Mouse (Mus musculus) MEL (cell line): ENCODE measurements around the gene Ctdnep1. TPM values are rescaled to one million over a fixed set of nuclear protein-coding genes. Genes with fewer than 3 reads are reported as not detected.
A peak's percentile ranks its signal among the peaks of the same experiment; 100 is the strongest.

Source experiments
- DNase-seq: peaks from one replicate; pipeline ENCODE4 v3.0.0; 2011; ENCODE audit warnings: low read depth, low spot score
- H3K27ac ChIP-seq: 2 replicates; pipeline ENCODE4 v1.5.1; 2012; ENCODE audit warnings: low read depth, mild to moderate bottlenecking, control low read depth, low read length, moderate library complexity; ENCODE audit not compliant: control insufficient read depth
- H3K27me3 ChIP-seq, 2 experiments: fragments of 150-350 bp in 1 of 2; sonication (generic) in 1 of 2; 2 replicates each; pipeline ENCODE4 v1.6.1; 2012; ENCODE audit warnings: low read length in 2 of 2, mild to moderate bottlenecking in 2 of 2, improper control_type of control experiment in 1 of 2, moderate library complexity in 1 of 2; ENCODE audit not compliant: insufficient read depth in 2 of 2, control insufficient read depth in 1 of 2
- H3K36me3 ChIP-seq, 2 experiments: 2 replicates each; pipeline ENCODE4 v1.6.1; 2012 to 2014; ENCODE audit warnings: low read length in 2 of 2, improper control_type of control experiment in 1 of 2, inconsistent platforms in 1 of 2, mild to moderate bottlenecking in 1 of 2; ENCODE audit not compliant: insufficient read depth in 2 of 2, control insufficient read depth in 1 of 2
- H3K4me1 ChIP-seq, 2 experiments: fragments of 150-350 bp in 1 of 2; sonication (generic) in 1 of 2; 2 replicates each; pipeline ENCODE4 v1.6.1; 2012; ENCODE audit warnings: low read length in 2 of 2, improper control_type of control experiment in 1 of 2, mild to moderate bottlenecking in 1 of 2; ENCODE audit not compliant: insufficient read depth in 2 of 2, control insufficient read depth in 1 of 2
- H3K4me3 ChIP-seq, 2 experiments: fragments of 150-350 bp in 1 of 2; sonication (generic) in 1 of 2; 2 replicates each; pipeline ENCODE4 v1.5.1; 2012; ENCODE audit warnings: low read depth in 2 of 2, low read length in 2 of 2, mild to moderate bottlenecking in 2 of 2, moderate library complexity in 2 of 2, control low read depth in 1 of 2, improper control_type of control experiment in 1 of 2; ENCODE audit not compliant: control insufficient read depth in 1 of 2, insufficient read depth in 1 of 2
- H3K79me2 ChIP-seq: 2 replicates; pipeline ENCODE4 v1.6.1; 2012; ENCODE audit warnings: mild to moderate bottlenecking, low read length, moderate library complexity; ENCODE audit not compliant: control insufficient read depth, poor library complexity, insufficient read depth
- H3K9ac ChIP-seq: 2 replicates; pipeline ENCODE4 v1.6.1; 2012; ENCODE audit warnings: low read depth, mild to moderate bottlenecking, control low read depth, low read length, moderate library complexity; ENCODE audit not compliant: control insufficient read depth, poor library complexity, severe bottlenecking
- H3K9me3 ChIP-seq: fragments of 150-350 bp; sonication (generic); replicated peaks from 2 replicates; pipeline ENCODE4 v1.6.1; 2012; ENCODE audit warnings: mild to moderate bottlenecking, low read length, improper control_type of control experiment, moderate library complexity; ENCODE audit not compliant: insufficient read depth
- CHD1 ChIP-seq: IDR thresholded peaks from 2 replicates; pipeline ENCODE4 v1.6.1; 2012; ENCODE audit warnings: low read depth, mild to moderate bottlenecking, inconsistent platforms, low read length, improper control_type of control experiment
- CHD2 ChIP-seq: IDR thresholded peaks from 2 replicates; pipeline ENCODE4 v1.6.1; 2011; ENCODE audit warnings: low read length, improper control_type of control experiment
- CTCF ChIP-seq, 3 experiments: IDR thresholded peaks in 2 of 3; conservative IDR thresholded peaks in 1 of 3; 2 replicates each; pipeline ENCODE4 v1.5.1; 2011 to 2012; ENCODE audit warnings: low read length in 3 of 3, low read depth in 2 of 3, mild to moderate bottlenecking in 2 of 3, improper control_type of control experiment in 1 of 3, inconsistent platforms in 1 of 3, mixed read lengths in 1 of 3, moderate library complexity in 1 of 3; ENCODE audit not compliant: control insufficient read depth in 1 of 3, insufficient read depth in 1 of 3, poor library complexity in 1 of 3, severe bottlenecking in 1 of 3
- E2F4 ChIP-seq: IDR thresholded peaks from 2 replicates; pipeline ENCODE4 v1.6.1; 2011; ENCODE audit warnings: low read depth, low read length, improper control_type of control experiment, borderline replicate concordance
- ELF1 ChIP-seq: IDR thresholded peaks from 2 replicates; pipeline ENCODE4 v1.6.1; 2014; ENCODE audit warnings: low read depth, mild to moderate bottlenecking, inconsistent platforms, low read length, improper control_type of control experiment, moderate library complexity
- EP300 ChIP-seq, 2 experiments: IDR thresholded peaks; 2 replicates each; pipeline ENCODE4 v1.6.1; 2011; ENCODE audit warnings: improper control_type of control experiment in 2 of 2, low read length in 2 of 2, low read depth in 1 of 2, mild to moderate bottlenecking in 1 of 2
- ETS1 ChIP-seq: IDR thresholded peaks from 2 replicates; pipeline ENCODE4 v1.6.1; 2012; ENCODE audit warnings: low read depth, mild to moderate bottlenecking, inconsistent platforms, low read length, improper control_type of control experiment, moderate library complexity
- JUND ChIP-seq: IDR thresholded peaks from 2 replicates; pipeline ENCODE4 v1.6.1; 2011; ENCODE audit warnings: low read depth, mild to moderate bottlenecking, improper control_type of control experiment, low read length
- MAFK ChIP-seq: IDR thresholded peaks from 2 replicates; pipeline ENCODE4 v1.6.1; 2011; ENCODE audit warnings: low read depth, mild to moderate bottlenecking, low read length, improper control_type of control experiment, borderline replicate concordance
- MAX ChIP-seq: IDR thresholded peaks from 2 replicates; pipeline ENCODE4 v1.6.1; 2011; ENCODE audit warnings: low read length, improper control_type of control experiment
- MAZ ChIP-seq: IDR thresholded peaks from 2 replicates; pipeline ENCODE4 v1.6.1; 2012; ENCODE audit warnings: low read depth, mild to moderate bottlenecking, inconsistent platforms, low read length, improper control_type of control experiment
- MEF2A ChIP-seq: IDR thresholded peaks from 2 replicates; pipeline ENCODE4 v1.6.1; 2014; ENCODE audit warnings: low read depth, mild to moderate bottlenecking, inconsistent platforms, low read length, improper control_type of control experiment; ENCODE audit not compliant: poor library complexity, insufficient replicate concordance, severe bottlenecking; ENCODE audit errors: extremely low read depth
- MXI1 ChIP-seq: IDR thresholded peaks from 2 replicates; pipeline ENCODE4 v1.6.1; 2011; ENCODE audit warnings: mild to moderate bottlenecking, low read depth, low read length, improper control_type of control experiment
- NELFE ChIP-seq: IDR thresholded peaks from 2 replicates; pipeline ENCODE4 v1.6.1; 2011; ENCODE audit warnings: low read depth, low read length, improper control_type of control experiment
- NRF1 ChIP-seq: IDR thresholded peaks from 2 replicates; pipeline ENCODE4 v1.6.1; 2014; ENCODE audit warnings: low read depth, mild to moderate bottlenecking, inconsistent platforms, low read length, improper control_type of control experiment, moderate library complexity; ENCODE audit not compliant: poor library complexity, insufficient read depth, severe bottlenecking
- POLR2AphosphoS5 ChIP-seq: IDR thresholded peaks from 2 replicates; pipeline ENCODE4 v1.6.1; 2012; ENCODE audit warnings: low read depth, borderline replicate concordance, mild to moderate bottlenecking, inconsistent platforms, low read length, moderate library complexity, mixed read lengths
- SMC3 ChIP-seq: IDR thresholded peaks from 2 replicates; pipeline ENCODE4 v1.6.1; 2011; ENCODE audit warnings: low read depth, low read length, improper control_type of control experiment
- TBP ChIP-seq: IDR thresholded peaks from 2 replicates; pipeline ENCODE4 v1.8.0; 2011; ENCODE audit warnings: low read depth, low read length, improper control_type of control experiment
- TCF12 ChIP-seq: IDR thresholded peaks from 2 replicates; pipeline ENCODE4 v1.6.1; 2014; ENCODE audit warnings: low read depth, mild to moderate bottlenecking, inconsistent platforms, low read length, improper control_type of control experiment, moderate library complexity
- UBTF ChIP-seq: IDR thresholded peaks from 2 replicates; pipeline ENCODE4 v1.6.1; 2012; ENCODE audit warnings: low read depth, mild to moderate bottlenecking, inconsistent platforms, low read length, improper control_type of control experiment, moderate library complexity, borderline replicate concordance; ENCODE audit not compliant: insufficient read depth
- USF2 ChIP-seq, 2 experiments: IDR thresholded peaks; 2 replicates each; pipeline ENCODE4 v1.6.1; 2011 to 2012; ENCODE audit warnings: improper control_type of control experiment in 2 of 2, low read length in 2 of 2, borderline replicate concordance in 1 of 2, inconsistent platforms in 1 of 2, low read depth in 1 of 2, mild to moderate bottlenecking in 1 of 2; ENCODE audit not compliant: insufficient read depth in 1 of 2
- ZC3H11A ChIP-seq: IDR thresholded peaks from 2 replicates; pipeline ENCODE4 v1.6.1; 2012; ENCODE audit warnings: low read depth, mild to moderate bottlenecking, inconsistent platforms, low read length, improper control_type of control experiment
- ZKSCAN1 ChIP-seq: IDR thresholded peaks from 2 replicates; pipeline ENCODE4 v1.6.1; 2012; ENCODE audit warnings: low read depth, mild to moderate bottlenecking, inconsistent platforms, low read length, improper control_type of control experiment, moderate library complexity
- ZMIZ1 ChIP-seq: IDR thresholded peaks from 2 replicates; pipeline ENCODE4 v1.6.1; 2012; ENCODE audit warnings: low read depth, mild to moderate bottlenecking, inconsistent platforms, low read length, improper control_type of control experiment, moderate library complexity
- polyA plus RNA-seq, 2 experiments: library from polyadenylated mRNA; stranded (reverse) in 1 of 2; unstranded in 1 of 2; fragments of >175 nt in 1 of 2; fragments of >200 nt in 1 of 2; gene quantifications; 2 replicates each; pipeline versions ENCODE4 v1.2.1 to v1.2.4; 2012; ENCODE audit warnings: low replicate concordance in 2 of 2, low read depth in 1 of 2; ENCODE audit not compliant: insufficient read length in 2 of 2, insufficient read depth in 1 of 2, missing spikeins in 1 of 2
- total RNA-seq: library from RNA; depleted of rRNA; stranded (reverse); fragments of 300-350 nt; gene quantifications from 2 replicates; pipeline ENCODE4 v1.2.3, GENCODE M21; 2012

Gene Ctdnep1
- total and polyA plus RNA-seq, 3 experiments: 47.3 to 133 TPM; not detected in 1

- TF ChIP-seq CHD2 (no peak), JUND (no peak), ZKSCAN1 (no peak), ELF1 (peak; percentile 79), ZMIZ1 (no peak), CHD1 (no peak), MAZ (peak; percentile 87), NELFE (peak; percentile 36; the same call in 1 of the 2 replicates)
These were observed 17.9 kb downstream of the Ctdnep1 start (continued) for GRCm38 (mm10) chr11:69998567-69999491.

DNA sequence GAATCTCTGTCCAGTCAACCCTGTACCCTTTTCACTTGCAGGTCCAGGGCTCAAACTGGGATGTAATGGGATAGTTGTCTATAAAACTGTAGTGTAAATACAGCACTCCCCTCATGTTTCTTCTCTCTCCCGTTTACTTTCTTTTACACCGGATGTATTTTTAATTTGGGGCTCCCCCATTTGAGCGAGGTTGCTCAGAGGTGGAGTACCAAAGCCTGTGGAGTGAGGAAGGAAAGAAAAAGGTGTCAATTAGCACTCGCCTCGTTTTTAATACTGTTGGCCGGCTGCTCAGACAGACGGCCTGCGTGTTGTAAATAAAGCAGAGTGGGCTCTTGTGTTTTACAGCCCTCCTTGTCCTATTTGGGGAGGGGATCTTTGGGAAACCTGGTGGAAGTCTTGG, 18.7 kb downstream of the Ctdnep1 start:
- H3K79me2 ChIP-seq: peaks cover 53% of the 10 kb centered on the region
- H3K4me1 ChIP-seq: peaks cover 16 to 39% of the 10 kb centered on the region in 2 experiments
- H3K9ac ChIP-seq: no peak overlapping the region
- H3K27me3 ChIP-seq: no peaks in the 10 kb centered on the region
- peaks cover 8 to 44% of the 10 kb centered on the region in 2 experiments for H3K36me3 ChIP-seq
- H3K4me3 ChIP-seq: no peak overlapping the region
- H3K9me3 ChIP-seq: no peaks in the 10 kb centered on the region
- no peak for DNase-seq
- TF ChIP-seq USF2 (IDR thresholded peaks at IDR 0.05; ENCODE audit: borderline replicate concordance in 1 of 2, insufficient read depth in 1 of 2, low read depth in 1 of 2, low read length in 2 of 2) (no peak), ETS1 (no peak), MAX (no peak), UBTF (no peak), TBP (no peak), EP300 (IDR thresholded peaks at IDR 0.05; ENCODE audit: low read depth in 1 of 2, low read length in 2 of 2) (no peak), NRF1 (no peak), MEF2A (no peak), CHD2 (no peak), POLR2AphosphoS5 (no peak), ZC3H11A (no peak), MAZ (no peak), TCF12 (no peak), MAFK (no peak), CTCF (IDR thresholded peaks at IDR 0.05 in 2 of 3, conservative IDR thresholded peaks at IDR 0.05 in 1 of 3; ENCODE audit: control insufficient read depth in 1 of 3, insufficient read depth in 1 of 3, low read depth in 2 of 3, low read length in 3 of 3, poor library complexity in 1 of 3, severe bottlenecking in 1 of 3) (no peak), E2F4 (no peak), MXI1 (no peak), SMC3 (no peak)
- TF ChIP-seq, all 39 proteins: peak for 0
- peak overlapping the region; percentile 41 for H3K27ac ChIP-seq
